ENCODE assay signal across 8 mouse cellular contexts in genomic region chr19:42190494-42190893, GRCm38 (mm10). TPM values are rescaled to one million over a fixed set of nuclear protein-coding genes. Genes with fewer than 3 reads are reported as not detected.
A peak's percentile ranks its signal among the peaks of the same experiment; 100 is the strongest.
DNase-seq lines count a peak whose midpoint lies in the region; ATAC-seq lines count a peak whose summit lies in the region.

No protein-coding gene starts in this region.

- no peaks in the 10 kb centered on the region for H3K27me3 ChIP-seq in limb, embryonic 13.5 days

- intact Hi-C loops in heart, postnatal 14 days (cut with DNase I), result loop anchor here (2.0 kb wide), 1 partner anchor 82 kb away; no protein-coding TSS in a partner anchor

- WGBS in limb, embryonic 13.5 days, result 27% methylated on average over 5 of the region's 5 CpGs

- H3K4me2 ChIP-seq in limb, embryonic 13.5 days (replicated peaks), result no peak overlapping the region

- peaks cover 12% of the 10 kb centered on the region for H3K4me1 ChIP-seq in limb, embryonic 13.5 days

- no peak overlapping the region for H3K9ac ChIP-seq in limb, embryonic 13.5 days

- 0 out of 2 replicates have a peak overlapping the region, but pooled peaks have one; percentile 17 for H3K27ac ChIP-seq in limb, embryonic 13.5 days

- no peaks in the 10 kb centered on the region for H3K9me3 ChIP-seq in limb, embryonic 13.5 days

- H3K4me3 ChIP-seq in limb, embryonic 13.5 days, result no peak overlapping the region

- peak; percentile 57 for DNase-seq in ovary, postnatal 36 days (ENCODE audit: low spot score)
- no peak for DNase-seq in ovary, adult 18-20 months (ENCODE audit: low spot score)
- peak; percentile 77 for DNase-seq in adipocyte (ENCODE audit: low spot score)
- peak; percentile 79 for DNase-seq in embryo, embryonic 11 days
- peak; percentile 62 to 75 for DNase-seq in heart, postnatal 14 days
- peak; percentile 64 for DNase-seq in naive thymus-derived CD4-positive, alpha-beta T cell, adult 2 months (ENCODE audit: low read depth)

- ATAC-seq in limb, embryonic 13.5 days (ENCODE audit: low FRiP score, low read depth), result peak; percentile 42; the same call in 1 of the 2 replicates
- ATAC-seq in monocyte, adult 5-6 weeks (replicated peaks; ENCODE audit: insufficient number of reproducible peaks, low FRiP score, low TSS enrichment, poor library complexity, severe bottlenecking), result no peak

- H3K36me3 ChIP-seq in limb, embryonic 13.5 days, result peaks cover 54% of the 10 kb centered on the region

RNA-seq across cellular contexts. Expression of gene Sfrp5, which starts 11.6 kb away (rescaled TPM):
- 1 to 10 TPM; 1.2 to 3.3 TPM for total RNA-seq in heart, postnatal 14 days (2021)
- polyA plus RNA-seq in limb, embryonic 13.5 days (2015; fragmentation: Nextera tagmentation; extraction: Ambion mirVana), result 1.8 and 2.4 TPM in 2 replicates
- not detected in 3 replicates for total RNA-seq in monocyte, adult 5-6 weeks (2017)

RNA-seq across cellular contexts. Expression of gene Zfyve27, which starts 26.7 kb away (rescaled TPM):
- 10 to 100 TPM; 24.6 to 26.5 TPM for total RNA-seq in heart, postnatal 14 days (2021)
- polyA plus RNA-seq in limb, embryonic 13.5 days (2015; fragmentation: Nextera tagmentation; extraction: Ambion mirVana), result 27.9 and 29.3 TPM in 2 replicates
- 43.3 to 59.7 TPM (median 44.3 TPM) in 3 replicates for total RNA-seq in monocyte, adult 5-6 weeks (2017)

RNA-seq across cellular contexts. Expression of gene Marveld1, which starts 43.3 kb away (rescaled TPM):
- 10 to 100 TPM; 21.6 to 23.8 TPM for total RNA-seq in heart, postnatal 14 days (2021)
- polyA plus RNA-seq in limb, embryonic 13.5 days (2015; fragmentation: Nextera tagmentation; extraction: Ambion mirVana), result 11.5 and 11.6 TPM in 2 replicates
- 4.6 to 15.8 TPM (median 7.2 TPM) in 3 replicates for total RNA-seq in monocyte, adult 5-6 weeks (2017)

RNA-seq across cellular contexts. Expression of gene Golga7b, which starts 56.9 kb away (rescaled TPM):
- total RNA-seq in heart, postnatal 14 days (2021), result under 1 TPM; 0.49 to 0.50 TPM
- 0.05 and 0.23 TPM in 2 replicates for polyA plus RNA-seq in limb, embryonic 13.5 days (2015; fragmentation: Nextera tagmentation; extraction: Ambion mirVana)
- total RNA-seq in monocyte, adult 5-6 weeks (2017), result not detected in 3 replicates
